Mouse (Mus musculus) limb, embryonic 11.5 days (tissue): ENCODE data around the gene Gpr15. TPM values are rescaled to one million over a fixed set of nuclear protein-coding genes. Genes with fewer than 3 reads are reported as not detected.

Source experiments
- ATAC-seq: fragments of 200-750 bp; cut with Nextera tagmentation; 2 replicates; pipeline ENCODE4 v1.8.0; 2017; ENCODE audit warnings: low read depth; ENCODE audit not compliant: insufficient number of reproducible peaks, low FRiP score, low TSS enrichment
- DNase-seq: peaks from one replicate; pipeline ENCODE4 v3.0.0-alpha.2; 2015; ENCODE audit warnings: low spot score
- H3K27ac ChIP-seq: fragments of 300-500 bp; sonication (generic); replicated peaks from 2 replicates; pipeline ENCODE4 v1.5.1; 2014; ENCODE audit warnings: low read depth, mild to moderate bottlenecking, low read length
- H3K27me3 ChIP-seq: fragments of 300-500 bp; sonication (generic); 2 replicates; pipeline ENCODE4 v1.6.1; 2014; ENCODE audit warnings: mild to moderate bottlenecking, low read length, mixed read lengths; ENCODE audit not compliant: control insufficient read depth, insufficient read depth
- H3K36me3 ChIP-seq: fragments of 300-500 bp; sonication (generic); 2 replicates; pipeline ENCODE4 v1.6.1; 2014; ENCODE audit warnings: mild to moderate bottlenecking, low read length, moderate library complexity, mixed read lengths; ENCODE audit not compliant: control insufficient read depth, insufficient read depth
- H3K4me1 ChIP-seq: fragments of 300-500 bp; sonication (generic); 2 replicates; pipeline ENCODE4 v1.6.1; 2014; ENCODE audit warnings: low read length, mixed read lengths; ENCODE audit not compliant: control insufficient read depth, insufficient read depth
- H3K4me2 ChIP-seq: fragments of 300-500 bp; sonication (generic); 2 replicates; pipeline ENCODE4 v1.6.1; 2014; ENCODE audit warnings: low read depth, mild to moderate bottlenecking, moderate library complexity; ENCODE audit not compliant: severe bottlenecking
- H3K4me3 ChIP-seq: fragments of 300-500 bp; sonication (generic); 2 replicates; pipeline ENCODE4 v1.5.1; 2014; ENCODE audit warnings: low read depth, low read length
- H3K9ac ChIP-seq: fragments of 300-500 bp; sonication (generic); 2 replicates; pipeline ENCODE4 v1.6.1; 2014; ENCODE audit warnings: mild to moderate bottlenecking, low read length
- H3K9me3 ChIP-seq: fragments of 300-500 bp; sonication (generic); 2 replicates; pipeline ENCODE4 v1.6.1; 2016; ENCODE audit warnings: low read length; ENCODE audit not compliant: control insufficient read depth
- WGBS: fragments of 180-500 bp; shearing (Covaris S2); extraction: QIAGEN DNeasy Blood & Tissue Kit; methylation state at CpG from one replicate; pipeline ENCODE4 v1.1.7; 2014; 5-methylcytosine and 5-hydroxymethylcytosine counted together
- polyA plus RNA-seq: library from polyadenylated mRNA; unstranded; fragments of >200 nt; fragmentation: Nextera tagmentation; extraction: Ambion mirVana; gene quantifications from 2 replicates; pipeline ENCODE4 v1.2.1, GENCODE M21; 2014

Gene Gpr15
- polyA plus RNA-seq, 1 experiment from 2014 or later = not detected

DNA sequence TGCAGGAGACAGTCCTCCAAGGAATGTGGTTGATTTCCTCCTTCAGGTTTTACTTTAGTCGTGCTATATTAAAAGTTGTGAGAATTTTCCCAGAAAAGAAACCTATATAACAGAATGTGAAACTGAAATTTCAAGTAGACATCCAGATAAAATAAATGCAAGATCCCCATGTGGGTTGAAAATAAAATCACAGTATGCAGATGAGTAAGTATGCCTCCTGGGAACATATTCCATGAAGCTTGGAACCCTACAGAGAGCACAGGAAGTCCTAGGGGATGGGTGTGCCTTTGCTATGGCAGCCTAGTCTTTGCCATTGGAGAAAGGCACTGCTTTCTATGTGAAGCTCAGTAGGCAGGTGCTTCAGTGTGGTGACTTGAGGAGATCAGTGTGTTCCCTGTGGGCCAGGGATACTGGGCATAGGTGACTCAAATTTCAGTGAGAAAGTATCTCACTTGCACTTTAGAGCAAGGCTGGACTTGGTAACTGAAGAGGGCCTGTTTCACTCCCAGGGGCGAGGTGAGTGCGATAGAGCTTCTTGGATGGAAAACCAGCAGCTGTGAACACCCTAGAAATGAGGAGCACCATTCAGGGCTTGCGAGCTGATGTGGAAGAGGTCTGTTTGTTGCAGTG is 11.5 kb downstream of the Gpr15 start:
- no peaks in the 10 kb centered on the region for H3K27me3 ChIP-seq
- no peaks in the 10 kb centered on the region for H3K36me3 ChIP-seq
- H3K27ac ChIP-seq = no peak overlapping the region
- no peaks in the 10 kb centered on the region for H3K4me1 ChIP-seq
- H3K4me2 ChIP-seq = no peak overlapping the region
- DNase-seq (no peak), ATAC-seq (no peak)
- no peak overlapping the region for H3K9ac ChIP-seq
- no peak overlapping the region for H3K4me3 ChIP-seq
- 87% methylated on average over 4 of the region's 4 CpGs for WGBS
- H3K9me3 ChIP-seq = no peaks in the 10 kb centered on the region

DNA sequence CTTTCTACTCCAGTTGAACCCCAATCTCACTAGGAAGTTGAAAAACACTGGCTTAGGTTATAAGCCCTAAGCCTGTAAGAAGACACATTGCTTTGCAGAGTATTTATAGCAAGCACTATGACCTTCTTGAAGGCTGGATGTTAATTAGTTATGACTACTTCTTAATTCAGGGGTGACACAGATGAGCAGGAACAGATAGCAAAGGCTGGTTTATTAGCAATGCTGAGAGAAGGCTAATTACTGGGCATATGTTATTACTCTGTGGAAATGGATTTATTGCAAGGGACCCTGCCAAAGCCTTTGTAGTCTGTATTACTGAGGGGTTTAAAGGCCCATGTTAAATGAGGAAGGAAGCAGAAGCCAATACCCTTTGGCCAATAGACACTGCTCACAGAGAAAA is 13.9 kb downstream of the Gpr15 start:
- Histone ChIP-seq H3K36me3 (no peaks in the 10 kb centered on the region), H3K9me3 (no peaks in the 10 kb centered on the region), H3K4me2 (no peak overlapping the region), H3K4me3 (no peak overlapping the region), H3K27me3 (no peaks in the 10 kb centered on the region), H3K4me1 (no peaks in the 10 kb centered on the region), H3K27ac (no peak overlapping the region), H3K9ac (no peak overlapping the region)
- ATAC-seq (no peak), DNase-seq (no peak)

DNA sequence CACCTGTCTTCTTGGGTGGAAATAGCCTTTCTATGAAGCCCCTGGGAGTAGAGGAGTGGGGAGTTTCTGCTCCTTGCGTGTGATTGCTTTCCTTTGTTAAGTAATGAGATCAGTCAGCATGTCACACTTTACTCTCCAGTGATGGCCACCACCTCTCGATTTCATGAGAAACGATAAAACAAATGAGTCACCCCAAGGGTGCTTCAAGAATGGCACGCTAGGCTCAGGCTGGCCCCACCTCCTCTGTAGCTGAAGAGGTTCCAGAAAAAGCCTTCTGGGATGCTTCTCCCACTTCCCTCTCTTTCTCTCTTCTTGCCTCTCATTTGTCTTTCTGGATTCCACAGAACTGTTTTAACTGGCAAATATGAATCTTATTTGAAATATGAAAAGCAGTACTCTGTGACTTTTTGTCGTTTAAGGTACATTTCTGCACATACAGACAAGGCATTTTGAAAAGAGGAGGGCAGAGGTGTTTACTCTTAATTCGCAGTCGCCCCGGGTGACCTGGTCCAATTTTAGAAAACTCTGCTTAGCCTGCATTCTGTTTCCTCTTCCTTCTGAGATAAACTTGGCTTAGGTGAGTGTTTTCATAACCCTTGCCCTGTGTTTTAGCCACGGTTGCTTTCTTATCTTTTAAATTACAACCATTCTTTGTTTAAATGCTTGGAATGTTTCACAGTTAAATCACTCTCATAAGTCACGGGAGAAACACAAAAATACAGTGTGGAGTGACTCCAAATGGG is 15.3 kb downstream of the Gpr15 start:
- DNase-seq (no peak), ATAC-seq (no peak)
- no peaks in the 10 kb centered on the region for H3K9me3 ChIP-seq
- H3K27me3 ChIP-seq = no peaks in the 10 kb centered on the region
- 54% methylated on average over 10 of the region's 10 CpGs for WGBS
- H3K9ac ChIP-seq = no peak overlapping the region
- H3K4me2 ChIP-seq = no peak overlapping the region
- H3K36me3 ChIP-seq = no peaks in the 10 kb centered on the region
- no peak overlapping the region for H3K27ac ChIP-seq
- H3K4me3 ChIP-seq = no peak overlapping the region
- H3K4me1 ChIP-seq = no peaks in the 10 kb centered on the region

DNA sequence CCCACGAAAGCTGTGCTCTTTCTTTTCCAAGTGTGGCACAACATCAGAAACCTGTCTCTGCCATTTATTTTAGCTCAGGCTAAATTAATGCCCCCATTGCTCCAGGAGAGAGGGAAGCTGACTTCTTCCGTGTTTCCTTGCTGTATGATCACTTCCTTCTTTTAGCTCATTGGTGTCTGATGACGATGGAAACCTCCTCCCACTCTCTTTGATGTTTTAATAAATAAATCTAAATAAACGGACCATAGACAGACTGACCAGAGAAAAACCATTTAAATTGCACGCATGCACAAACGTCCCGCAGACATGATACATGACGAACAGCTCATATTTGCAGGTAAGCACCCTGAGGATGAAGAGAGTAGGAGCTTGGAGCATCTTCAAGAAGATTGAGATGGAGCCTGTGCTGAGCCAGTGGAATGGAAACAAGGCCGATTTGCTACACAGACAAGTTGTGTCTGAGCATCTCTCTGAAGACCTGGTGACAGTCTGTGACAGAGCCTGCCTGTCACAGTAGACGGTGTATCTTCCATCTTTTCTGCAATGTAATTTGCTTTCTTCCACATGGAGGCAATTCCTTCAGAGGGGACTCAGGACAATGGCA is 16.4 kb downstream of the Gpr15 start:
- Histone ChIP-seq H3K27me3 (no peaks in the 10 kb centered on the region), H3K4me1 (no peaks in the 10 kb centered on the region), H3K9ac (no peak overlapping the region), H3K4me3 (no peak overlapping the region), H3K36me3 (no peaks in the 10 kb centered on the region), H3K27ac (no peak overlapping the region), H3K9me3 (no peaks in the 10 kb centered on the region), H3K4me2 (no peak overlapping the region)
- no peak for DNase-seq
- ATAC-seq = no peak
- 82% methylated on average over 10 of the region's 10 CpGs for WGBS

DNA sequence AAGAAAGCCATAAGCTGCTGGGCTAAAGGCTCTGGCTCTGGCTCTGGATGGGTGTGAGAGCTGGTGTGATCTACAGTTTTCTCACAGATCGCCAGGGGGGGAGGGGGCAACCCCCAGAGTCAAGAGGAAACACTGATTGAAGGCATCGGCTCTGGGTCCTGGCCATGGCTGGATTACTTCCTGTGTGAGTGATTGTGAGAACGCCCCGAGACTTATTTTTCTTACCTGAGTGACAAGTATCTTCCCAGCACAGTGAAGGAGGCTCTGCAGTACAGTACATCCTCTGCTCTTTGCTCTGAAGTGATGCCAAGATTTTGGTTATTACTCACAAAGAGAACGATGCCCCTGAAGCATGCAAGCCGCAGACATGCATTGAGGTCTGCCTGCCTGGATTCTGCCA is 17.1 kb downstream of the Gpr15 start:
- Histone ChIP-seq H3K9ac (no peak overlapping the region), H3K4me2 (no peak overlapping the region), H3K36me3 (no peaks in the 10 kb centered on the region), H3K27me3 (no peaks in the 10 kb centered on the region), H3K9me3 (no peaks in the 10 kb centered on the region), H3K27ac (no peak overlapping the region), H3K4me1 (no peaks in the 10 kb centered on the region), H3K4me3 (no peak overlapping the region)
- ATAC-seq = no peak
- 46% methylated on average over 6 of the region's 6 CpGs for WGBS
- no peak for DNase-seq

DNA sequence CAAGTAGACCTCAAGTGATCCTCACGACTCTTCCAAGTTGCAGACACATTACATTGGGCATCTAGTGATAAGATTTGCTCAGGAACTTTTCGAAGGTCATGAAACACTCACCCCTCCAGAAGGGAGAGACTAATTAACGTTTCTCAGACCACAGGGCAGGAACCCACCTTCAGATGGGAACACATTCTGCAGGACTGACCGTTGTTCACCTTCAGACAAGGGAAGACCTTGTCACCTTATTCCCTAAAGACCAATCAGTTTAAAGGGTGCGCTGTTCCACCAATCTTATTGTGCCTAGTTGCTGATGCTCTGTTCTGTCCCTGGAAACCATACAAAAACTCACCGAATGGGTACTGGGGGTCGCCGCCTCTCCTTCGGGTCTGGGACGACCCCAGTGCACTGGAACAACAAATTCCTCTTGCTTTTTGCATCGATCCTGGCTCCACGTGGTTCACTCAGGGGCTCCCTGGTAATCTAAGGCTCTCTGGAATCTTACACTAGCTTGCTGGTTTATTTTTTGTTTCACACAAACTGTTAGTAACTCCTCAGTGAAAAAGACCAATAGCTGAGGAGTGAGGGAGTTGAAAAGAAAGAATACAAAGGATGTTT is 17.9 kb downstream of the Gpr15 start:
- Histone ChIP-seq H3K4me2 (no peak overlapping the region), H3K27ac (no peak overlapping the region), H3K9ac (no peak overlapping the region), H3K27me3 (no peaks in the 10 kb centered on the region), H3K4me3 (no peak overlapping the region), H3K4me1 (no peaks in the 10 kb centered on the region), H3K9me3 (no peaks in the 10 kb centered on the region), H3K36me3 (no peaks in the 10 kb centered on the region)
- no peak for ATAC-seq
- WGBS = 84% methylated on average over 12 of the region's 12 CpGs
- no peak for DNase-seq

DNA sequence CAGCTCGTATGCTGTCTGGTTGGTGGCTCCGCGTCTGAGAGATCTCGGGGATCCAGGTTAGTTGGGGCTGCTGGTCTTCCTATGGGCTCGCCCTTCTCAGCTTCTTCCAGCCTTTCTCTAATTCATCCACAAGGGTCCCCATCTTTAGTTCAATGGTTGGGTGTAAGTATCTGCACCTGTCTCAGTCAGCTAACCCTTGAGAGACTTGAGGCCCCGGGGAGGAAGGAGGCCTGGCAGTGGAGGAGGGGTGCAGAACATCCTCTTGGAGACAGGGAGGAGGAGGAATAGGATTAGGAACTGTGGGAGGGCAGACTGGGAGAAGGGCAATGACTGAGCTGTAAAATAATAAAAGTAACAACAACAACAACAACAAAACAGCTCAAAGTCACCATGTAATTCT is 18.7 kb downstream of the Gpr15 start:
- Histone ChIP-seq H3K27ac (no peak overlapping the region), H3K27me3 (no peaks in the 10 kb centered on the region), H3K4me3 (no peak overlapping the region), H3K4me1 (no peaks in the 10 kb centered on the region), H3K36me3 (no peaks in the 10 kb centered on the region), H3K9ac (no peak overlapping the region), H3K4me2 (no peak overlapping the region), H3K9me3 (no peaks in the 10 kb centered on the region)
- no peak for ATAC-seq
- WGBS = 74% methylated on average over 6 of the region's 6 CpGs
- no peak for DNase-seq

DNA sequence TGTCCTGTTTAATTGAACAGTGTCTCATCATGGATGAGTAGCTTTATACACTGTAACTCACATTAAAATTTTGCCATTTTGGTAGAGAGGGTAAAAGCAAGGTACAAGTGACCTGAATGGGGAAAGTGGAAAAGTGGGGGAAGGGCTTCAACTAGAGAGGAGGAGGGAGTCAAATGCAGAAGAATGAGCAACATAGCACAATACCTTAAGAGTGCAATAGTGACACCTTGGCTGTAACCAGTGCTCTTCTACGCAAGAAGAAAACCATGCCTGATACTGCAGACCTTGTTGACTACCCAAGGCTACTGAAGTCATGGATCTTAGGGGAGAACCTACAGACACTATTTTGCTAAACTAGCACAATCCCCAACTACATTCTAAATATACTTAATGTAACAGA is 21.6 kb downstream of the Gpr15 start:
- no peaks in the 10 kb centered on the region for H3K36me3 ChIP-seq
- no peak overlapping the region for H3K9ac ChIP-seq
- no peaks in the 10 kb centered on the region for H3K4me1 ChIP-seq
- no peak overlapping the region for H3K27ac ChIP-seq
- DNase-seq = no peak
- 100% methylated on average over 1 of the region's 1 CpGs for WGBS
- no peak for ATAC-seq
- H3K27me3 ChIP-seq = no peaks in the 10 kb centered on the region
- H3K4me3 ChIP-seq = no peak overlapping the region
- no peak overlapping the region for H3K4me2 ChIP-seq
- H3K9me3 ChIP-seq = no peaks in the 10 kb centered on the region
